Mouse (Mus musculus) heart, postnatal 4 days (tissue): ENCODE measurements at regions not wholly inside any gene's neighbourhood (a gene's known extent, or its start where the extent isn't known, plus 50 kb on each side); places are given as distances from the start of the nearest gene placed in this dataset.

Experiments used
- DNase-seq: peaks from one replicate; pipeline ENCODE4 v3.0.0; 2021

GRCm38 (mm10) chr2:116181861-116182260 lies 116.2 kb upstream of the Meis2 start:
- DNase-seq: no peak

GRCm38 (mm10) chr2:116177155-116177554 lies 111.5 kb upstream of the Meis2 start:
- DNase-seq: no peak

GRCm38 (mm10) chr2:116165871-116166770 lies 100.5 kb upstream of the Meis2 start:
- DNase-seq: no peak
